Mouse (Mus musculus) liver, embryonic 14.5 days (tissue): ENCODE data around the gene Ascc3. TPM values are rescaled to one million over a fixed set of nuclear protein-coding genes. Genes with fewer than 3 reads are reported as not detected.

Source experiments
- ATAC-seq: fragments of 200-750 bp; cut with Nextera tagmentation; 2 replicates; pipeline ENCODE4 v1.8.0; 2017; ENCODE audit warnings: moderate number of reproducible peaks, mild to moderate bottlenecking, moderate library complexity; ENCODE audit not compliant: insufficient read depth
- DNase-seq, 3 experiments: peaks; one replicate each; pipeline ENCODE4 v3.0.0-alpha.2; 2012 to 2013; ENCODE audit warnings: low read depth in 3 of 3, low spot score in 3 of 3
- H3K27ac ChIP-seq: fragments of 300-500 bp; sonication (generic); 2 replicates; pipeline ENCODE4 v1.5.1; 2014; ENCODE audit warnings: moderate library complexity, mild to moderate bottlenecking, control low read depth, inconsistent platforms
- H3K27me3 ChIP-seq: fragments of 300-500 bp; sonication (generic); 2 replicates; pipeline ENCODE4 v1.6.1; 2014; ENCODE audit warnings: mild to moderate bottlenecking, low read length, moderate library complexity; ENCODE audit not compliant: control insufficient read depth, insufficient read depth
- H3K36me3 ChIP-seq: fragments of 300-500 bp; sonication (generic); replicated peaks from 2 replicates; pipeline ENCODE4 v1.6.1; 2014; ENCODE audit warnings: low read depth; ENCODE audit not compliant: control insufficient read depth, insufficient read depth
- H3K4me1 ChIP-seq, 2 experiments: fragments of 200-500 bp in 1 of 2; fragments of 300-500 bp in 1 of 2; sonication (generic) in 1 of 2; replicated peaks; 2 replicates each; pipeline ENCODE4 v1.6.1; 2012 to 2014; ENCODE audit warnings: antibody characterized with exemption in 1 of 2, inconsistent platforms in 1 of 2, low read length in 1 of 2; ENCODE audit not compliant: control insufficient read depth in 2 of 2, insufficient read depth in 2 of 2
- H3K4me2 ChIP-seq: fragments of 300-500 bp; sonication (generic); 2 replicates; pipeline ENCODE4 v1.6.1; 2014; ENCODE audit warnings: low read depth, mild to moderate bottlenecking, control low read depth, moderate library complexity
- H3K4me3 ChIP-seq, 2 experiments: fragments of 200-500 bp in 1 of 2; fragments of 300-500 bp in 1 of 2; sonication (generic) in 1 of 2; 2 replicates each; pipeline ENCODE4 v1.5.1; 2012 to 2014; ENCODE audit warnings: low read depth in 2 of 2, low read length in 2 of 2, mild to moderate bottlenecking in 2 of 2, control low read depth in 1 of 2, inconsistent platforms in 1 of 2, moderate library complexity in 1 of 2; ENCODE audit not compliant: insufficient read depth in 1 of 2
- H3K9ac ChIP-seq: fragments of 300-500 bp; sonication (generic); replicated peaks from 2 replicates; pipeline ENCODE4 v1.6.1; 2014; ENCODE audit warnings: mild to moderate bottlenecking, control low read depth, moderate library complexity
- H3K9me3 ChIP-seq: fragments of 300-500 bp; sonication (generic); 2 replicates; pipeline ENCODE4 v1.6.1; 2016; ENCODE audit warnings: low read length, mixed read lengths; ENCODE audit not compliant: control insufficient read depth
- CTCF ChIP-seq: IDR thresholded peaks from 2 replicates; pipeline ENCODE4 v1.5.1; 2016; ENCODE audit warnings: antibody characterized with exemption, low read depth, control low read depth
- EP300 ChIP-seq: IDR thresholded peaks from 2 replicates; pipeline ENCODE4 v1.6.1; 2016; ENCODE audit warnings: antibody characterized with exemption, low read depth
- WGBS: fragments of 180-500 bp; shearing (Covaris S2); extraction: QIAGEN DNeasy Blood & Tissue Kit; methylation state at CpG from one replicate; pipeline ENCODE4 v1.1.7; 2014; ENCODE audit not compliant: insufficient replicate concordance; 5-methylcytosine and 5-hydroxymethylcytosine counted together
- polyA plus RNA-seq, 2 experiments: library from polyadenylated mRNA; depleted of rRNA in 1 of 2; stranded (reverse) in 1 of 2; unstranded in 1 of 2; fragments of >200 nt; fragmentation: Nextera tagmentation in 1 of 2; extraction: Ambion mirVana in 1 of 2; gene quantifications; 2 replicates each; pipeline versions ENCODE4 v1.2.1 to v1.2.3; 2012 to 2014

Ascc3 gene
- polyA plus RNA-seq, 2 experiments = 12.2 to 13.7 TPM

GRCm38 (mm10) chr10:50604919-50605318 is 12.4 kb downstream of the Ascc3 start:
- Histone ChIP-seq H3K4me2 (no peak overlapping the region), H3K4me3 (no peak overlapping the region), H3K36me3 (no peaks in the 10 kb centered on the region), H3K27me3 (no peaks in the 10 kb centered on the region), H3K9ac (no peak overlapping the region), H3K4me1 (no peaks in the 10 kb centered on the region), H3K27ac (no peak overlapping the region), H3K9me3 (no peaks in the 10 kb centered on the region)
- DNase-seq = no peak
- WGBS = 84% methylated on average over 5 of the region's 5 CpGs
- TF ChIP-seq CTCF = no peak
- no peak for TF ChIP-seq EP300
- no peak for ATAC-seq

GRCm38 (mm10) chr10:50613840-50614239 is 21.4 kb downstream of the Ascc3 start:
- no peak overlapping the region for H3K9ac ChIP-seq
- TF ChIP-seq EP300 (no peak), CTCF (no peak)
- DNase-seq (no peak), ATAC-seq (no peak)
- H3K27ac ChIP-seq = no peak overlapping the region
- no peak overlapping the region for H3K4me2 ChIP-seq
- H3K9me3 ChIP-seq = no peaks in the 10 kb centered on the region
- no peak overlapping the region for H3K4me3 ChIP-seq
- H3K27me3 ChIP-seq = no peaks in the 10 kb centered on the region
- 0 out of 2 replicates have a peak, but pooled peaks cover 5% of the 10 kb centered on the region for H3K36me3 ChIP-seq
- H3K4me1 ChIP-seq = no peaks in the 10 kb centered on the region
- WGBS = 87% methylated on average over 9 of the region's 9 CpGs

DNA sequence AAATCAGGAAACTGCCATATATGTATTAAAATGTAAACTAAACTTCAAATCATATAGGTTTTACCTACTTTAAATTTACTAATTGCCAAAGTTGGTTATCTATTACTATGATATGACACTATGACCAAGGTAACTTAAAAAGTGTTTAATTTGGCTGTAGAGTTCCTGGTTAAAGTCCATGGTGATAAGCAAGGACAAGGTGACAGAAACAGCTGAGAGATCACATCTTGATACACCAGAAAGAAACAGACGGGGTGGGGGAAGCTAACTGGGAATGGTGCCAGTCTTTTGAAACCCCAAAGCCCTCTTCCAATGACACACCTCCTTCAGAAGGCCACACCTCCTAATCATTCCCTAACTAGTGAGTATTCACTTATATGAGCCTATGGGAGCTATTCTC is 33.4 kb downstream of the Ascc3 start:
- Histone ChIP-seq H3K36me3 (no peaks in the 10 kb centered on the region), H3K4me1 (no peaks in the 10 kb centered on the region), H3K4me3 (no peak overlapping the region), H3K9ac (no peak overlapping the region), H3K27me3 (no peaks in the 10 kb centered on the region), H3K4me2 (no peak overlapping the region), H3K27ac (no peak overlapping the region), H3K9me3 (no peaks in the 10 kb centered on the region)
- no peak for TF ChIP-seq EP300
- TF ChIP-seq CTCF = no peak
- 46% methylated on average over 1 of the region's 1 CpGs for WGBS
- ATAC-seq (no peak), DNase-seq (no peak)

DNA sequence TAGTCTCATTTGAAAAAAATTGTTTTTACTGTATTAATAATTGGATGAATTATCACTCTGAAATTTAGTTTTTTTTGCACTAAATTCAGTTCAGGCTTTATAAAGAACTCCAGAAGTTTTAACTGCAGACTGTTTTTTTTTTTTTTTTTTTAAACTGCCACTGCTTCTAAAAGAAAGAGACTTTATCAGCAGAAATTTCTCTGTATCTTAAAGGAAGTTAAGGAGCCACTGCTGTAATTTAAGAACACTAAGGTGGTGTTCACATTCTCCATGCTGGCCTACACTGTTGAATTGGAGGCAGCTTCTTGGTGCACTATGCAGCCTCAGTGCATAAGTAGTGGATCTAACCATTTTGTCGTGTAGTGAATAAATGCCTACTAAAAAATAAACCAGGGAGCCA is 47.1 kb downstream of the Ascc3 start:
- WGBS = 83% methylated on average over 1 of the region's 1 CpGs
- ATAC-seq = no peak
- Histone ChIP-seq H3K27me3 (no peaks in the 10 kb centered on the region), H3K4me3 (no peak overlapping the region), H3K36me3 (peaks cover 2% of the 10 kb centered on the region; the same call in 1 of the 2 replicates), H3K4me1 (no peaks in the 10 kb centered on the region), H3K9me3 (no peaks in the 10 kb centered on the region), H3K27ac (no peak overlapping the region), H3K4me2 (no peak overlapping the region), H3K9ac (no peak overlapping the region)
- TF ChIP-seq CTCF = no peak
- TF ChIP-seq EP300 = no peak
- no peak for DNase-seq

DNA sequence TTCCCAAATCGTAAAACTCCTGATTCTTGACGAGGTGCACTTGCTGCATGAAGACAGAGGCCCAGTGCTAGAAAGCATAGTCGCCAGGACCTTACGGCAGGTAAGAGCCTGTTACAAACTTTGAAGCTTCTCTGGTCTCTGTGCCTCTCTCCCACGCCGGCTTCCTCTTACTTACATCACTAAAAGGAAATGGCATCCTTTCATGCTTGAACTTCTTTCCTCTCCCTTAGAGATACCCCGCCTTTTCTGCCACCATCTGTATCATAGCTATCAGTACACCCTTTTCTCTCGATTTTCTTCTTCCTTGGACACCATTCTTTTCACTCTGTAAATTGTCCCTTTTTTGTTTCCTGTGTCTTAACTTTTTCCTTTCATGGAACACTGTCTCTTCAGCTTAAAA is 58.1 kb downstream of the Ascc3 start:
- Histone ChIP-seq H3K4me2 (no peak overlapping the region), H3K27ac (no peak overlapping the region), H3K9me3 (no peaks in the 10 kb centered on the region), H3K27me3 (no peaks in the 10 kb centered on the region), H3K36me3 (no peaks in the 10 kb centered on the region; the same call in 1 of the 2 replicates), H3K4me1 (no peaks in the 10 kb centered on the region), H3K4me3 (no peak overlapping the region), H3K9ac (no peak overlapping the region)
- TF ChIP-seq EP300 = no peak
- no peak for TF ChIP-seq CTCF
- 73% methylated on average over 8 of the region's 8 CpGs for WGBS
- no peak for DNase-seq
- no peak for ATAC-seq

- H3K4me1 ChIP-seq = no peaks in the 10 kb centered on the region
- H3K9ac ChIP-seq = no peak overlapping the region
- H3K4me3 ChIP-seq = no peak overlapping the region
- H3K27me3 ChIP-seq = no peaks in the 10 kb centered on the region
- DNase-seq (no peak), ATAC-seq (no peak)
- WGBS = 88% methylated on average over 3 of the region's 3 CpGs
- H3K9me3 ChIP-seq = no peaks in the 10 kb centered on the region
- no peaks in the 10 kb centered on the region; the same call in 1 of the 2 replicates for H3K36me3 ChIP-seq
- TF ChIP-seq EP300 (no peak), CTCF (no peak)
- no peak overlapping the region for H3K4me2 ChIP-seq
- H3K27ac ChIP-seq = no peak overlapping the region
Measured at GRCm38 (mm10) chr10:50653551-50653950, 61.1 kb downstream of the Ascc3 start.
